Mouse (Mus musculus) gastrocnemius, postnatal 36 days (tissue): ENCODE data around the gene Tmem210. TPM values are rescaled to one million over a fixed set of nuclear protein-coding genes. Genes with fewer than 3 reads are reported as not detected.
A peak's percentile ranks its signal among the peaks of the same experiment; 100 is the strongest.

ENCODE experiments used
- DNase-seq, 2 experiments: peaks; one replicate each; pipeline ENCODE4 v3.0.0; 2022
- intact Hi-C: fragments of 180-260 bp; cut with DNase I; formaldehyde crosslinking; loops from one replicate; pipeline ENCODE4 v1.15.1; 2025
- total RNA-seq, 2 experiments: library from RNA; stranded (reverse); gene quantifications; 2 replicates each; pipeline ENCODE4 v1.2.3; 2021

Gene Tmem210
- total RNA-seq, 2 experiments from 2014 or later, result not detected

DNA sequence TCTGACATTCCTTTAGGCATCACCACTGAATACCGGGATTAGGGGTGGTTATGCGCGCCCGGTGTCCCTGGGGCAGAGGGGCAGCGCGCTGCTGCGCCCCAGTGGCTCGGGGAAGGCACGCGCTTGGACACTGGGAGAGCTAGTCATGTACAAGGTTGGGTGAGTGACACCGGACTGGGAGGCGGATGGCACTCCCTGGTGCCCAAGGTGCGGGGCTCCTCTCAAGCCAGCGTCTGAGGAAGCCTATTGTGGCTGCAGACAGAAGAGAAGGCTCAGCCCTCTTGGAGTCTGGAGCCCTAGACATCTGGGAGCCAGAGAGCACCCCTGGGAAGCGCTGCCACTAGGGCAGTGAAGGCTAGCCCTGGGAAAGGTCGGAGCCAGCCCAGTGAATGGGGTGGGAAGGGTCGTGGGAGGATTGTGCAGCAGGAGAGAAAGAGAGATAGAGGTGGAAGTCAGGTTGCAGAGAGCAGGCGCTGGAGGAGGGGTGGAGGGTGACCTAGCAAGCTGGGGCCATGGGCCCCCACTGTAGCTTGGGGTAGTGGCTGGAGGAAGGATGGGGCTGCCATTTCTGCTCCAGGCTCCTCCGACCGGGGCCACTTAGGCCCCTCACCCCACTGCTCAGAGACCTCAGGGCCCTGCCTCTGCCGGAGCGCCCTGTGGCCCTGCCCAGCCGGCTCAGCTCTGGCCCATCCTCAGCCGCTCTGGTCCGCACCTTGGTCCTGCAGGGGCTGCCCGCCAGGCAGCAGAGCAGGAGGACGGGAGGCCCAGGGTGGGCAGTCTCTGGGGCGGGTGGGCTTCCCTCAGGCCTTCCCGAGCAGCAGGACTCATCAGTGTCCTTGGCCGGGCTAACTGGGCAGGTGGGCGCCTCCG is 3.5 kb downstream of the Tmem210 start:
- DNase-seq, result no peak
- intact Hi-C loops, result no loop called here

DNA sequence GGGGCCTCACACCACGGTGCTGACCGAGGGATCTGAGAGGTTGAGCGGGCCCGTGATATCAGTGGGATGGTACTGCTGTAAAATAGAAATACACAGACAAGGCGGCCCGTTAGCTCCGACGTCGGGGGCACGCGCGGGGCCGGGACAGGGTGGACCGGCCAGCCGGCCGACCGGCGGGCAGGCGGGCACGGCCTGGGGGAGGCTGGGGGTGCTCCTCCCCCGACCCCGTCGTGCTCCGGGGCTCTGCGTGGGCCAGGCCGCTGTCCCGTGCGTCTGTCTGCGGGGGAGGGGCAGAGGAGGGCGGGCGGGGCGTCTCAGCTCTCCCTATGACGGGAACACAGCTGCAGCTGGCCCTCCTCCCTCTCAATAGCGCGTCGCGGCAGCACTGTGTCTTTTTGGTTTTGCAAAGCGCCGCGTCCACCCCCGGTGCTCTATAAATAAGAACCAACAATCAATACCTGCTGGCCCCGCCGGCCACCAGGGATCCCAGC is 4.2 kb downstream of the Tmem210 start:
- DNase-seq, result peak in 1 of 2 experiments; percentile 25
- intact Hi-C loops, result no loop called here

GRCm38 (mm10) chr2:25292856-25293255 is 4.9 kb downstream of the Tmem210 start:
- DNase-seq, result peak; percentile 55 to 73
- intact Hi-C loops, result no loop called here

DNA sequence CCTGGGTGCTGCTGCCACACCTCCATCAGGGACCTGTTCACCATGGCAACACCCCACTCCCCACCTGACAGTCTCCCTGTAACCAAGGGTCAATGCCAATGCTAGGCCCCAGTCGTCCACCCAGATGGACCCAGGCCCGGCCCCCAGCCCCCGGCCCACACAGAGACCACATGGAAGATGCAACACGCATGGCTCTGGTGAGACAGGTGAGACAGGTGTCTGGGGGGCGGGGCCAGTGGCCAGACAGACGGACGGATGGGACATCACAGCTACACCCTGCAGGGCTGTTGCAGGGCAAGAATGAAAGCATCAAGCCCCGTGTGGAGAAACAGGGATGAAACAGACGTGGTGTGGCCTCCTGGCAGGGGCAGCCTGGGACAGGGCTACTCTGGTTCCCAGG is 5.8 kb downstream of the Tmem210 start:
- DNase-seq, result no peak
- intact Hi-C loops, result loop anchor here (2.0 kb wide), 1 partner anchor 99 kb away; no protein-coding TSS in a partner anchor

DNA sequence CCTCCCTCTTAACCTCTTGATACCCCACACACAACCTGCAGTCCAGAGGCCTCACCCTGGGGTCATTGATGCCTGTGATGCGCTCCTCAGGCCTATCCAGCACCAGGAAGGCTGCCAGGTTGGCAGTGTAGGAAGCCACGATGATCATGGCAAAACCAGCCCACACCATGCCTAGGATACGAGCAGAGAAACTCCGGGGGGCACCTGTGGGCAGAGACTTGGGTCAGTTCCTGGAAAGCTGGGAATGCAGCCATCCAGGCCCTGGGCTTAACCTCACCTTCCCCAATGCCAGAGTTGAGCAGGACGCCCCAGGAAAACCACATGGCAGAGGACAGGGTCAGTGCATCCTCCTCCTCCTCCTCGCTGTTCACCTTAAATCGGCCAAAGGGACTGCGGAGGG is 9.1 kb downstream of the Tmem210 start:
- no peak for DNase-seq
- intact Hi-C loops, result no loop called here

DNA sequence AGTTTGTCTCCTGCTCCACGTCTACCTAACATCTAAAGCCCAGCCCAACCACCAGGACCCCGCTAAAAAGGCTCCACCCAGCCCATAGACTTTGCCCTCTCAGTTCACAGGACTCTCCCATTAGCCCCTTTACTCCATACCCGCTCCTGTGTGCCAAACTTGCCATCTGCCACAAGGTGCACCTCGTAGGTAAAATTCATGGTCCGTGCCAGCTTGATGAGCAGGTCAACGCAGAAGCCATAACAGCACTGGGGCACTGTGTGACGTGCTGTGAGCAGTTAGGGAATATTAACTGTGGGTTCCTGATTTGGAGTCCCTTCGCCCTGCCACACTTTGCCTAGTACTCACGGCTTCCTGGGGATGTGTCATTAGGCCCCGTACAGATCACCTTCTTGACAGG is 10.1 kb downstream of the Tmem210 start:
- intact Hi-C loops, result no loop called here
- DNase-seq, result no peak

GRCm38 (mm10) chr2:25303452-25303851 is 15.5 kb downstream of the Tmem210 start:
- DNase-seq, result no peak
- intact Hi-C loops, result no loop called here

GRCm38 (mm10) chr2:25303931-25304656 is 16.1 kb downstream of the Tmem210 start:
- intact Hi-C loops, result no loop called here
- DNase-seq, result no peak

- intact Hi-C loops, result no loop called here
- no peak for DNase-seq
Observed at GRCm38 (mm10) chr2:25304657-25305541, 17.0 kb downstream of the Tmem210 start.

DNA sequence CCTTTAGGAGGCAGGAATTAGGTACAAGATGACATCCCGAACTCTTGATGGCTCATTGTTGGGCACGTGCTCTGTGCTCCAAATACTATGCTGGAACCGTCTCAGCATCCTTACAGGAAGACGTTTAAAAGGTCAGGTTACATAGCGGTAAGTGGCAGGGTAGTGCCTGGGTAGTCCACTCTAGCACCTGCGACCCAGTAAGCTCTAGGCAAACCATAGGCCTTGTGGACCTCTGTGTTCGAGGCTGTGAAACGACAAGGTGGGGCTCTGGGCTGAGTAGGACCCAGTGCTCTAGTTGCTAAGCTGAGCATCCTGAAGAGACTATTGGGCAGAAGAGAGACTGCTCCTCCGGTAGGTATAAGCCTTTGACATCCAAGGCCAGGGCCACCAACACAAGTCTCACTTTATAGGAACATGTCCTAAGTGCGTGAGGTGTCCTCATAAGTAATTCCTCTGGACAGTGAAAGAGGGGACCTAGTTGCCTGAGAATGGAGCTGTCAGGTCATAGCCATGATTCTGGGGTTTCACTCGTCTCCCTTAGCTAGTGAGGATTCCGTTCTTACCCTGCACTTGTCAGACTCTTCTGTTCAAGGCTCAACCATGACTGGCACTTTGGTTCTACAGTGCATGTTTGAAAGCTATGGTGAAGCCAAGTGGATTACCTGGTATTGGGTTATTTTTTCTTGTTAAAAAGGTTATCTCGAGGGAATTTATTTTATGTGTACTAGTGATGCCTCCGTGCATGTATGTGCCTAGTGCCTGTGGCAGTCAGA is 17.8 kb downstream of the Tmem210 start:
- DNase-seq, result no peak
- intact Hi-C loops, result no loop called here

DNA sequence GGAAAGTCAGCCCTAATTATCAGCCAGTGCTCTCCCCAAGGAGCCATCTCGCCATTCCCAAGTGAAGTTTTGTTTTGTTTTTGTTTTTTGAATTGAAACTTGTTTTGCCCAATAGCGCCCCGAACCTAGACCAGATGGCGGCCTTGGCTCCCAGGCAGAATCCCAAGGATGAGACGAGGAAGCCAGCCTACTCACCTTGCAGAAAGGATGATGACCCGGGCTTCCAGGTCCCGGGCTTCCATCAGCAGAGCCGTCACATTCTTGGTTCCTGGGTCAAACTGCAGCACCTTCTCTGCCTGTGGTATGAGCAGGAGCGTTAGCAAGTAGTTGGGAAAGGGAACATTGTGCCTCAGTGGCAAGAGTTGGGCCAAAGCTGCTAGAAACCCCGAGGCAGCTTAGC is 22.2 kb downstream of the Tmem210 start:
- DNase-seq, result no peak
- intact Hi-C loops, result no loop called here

DNA sequence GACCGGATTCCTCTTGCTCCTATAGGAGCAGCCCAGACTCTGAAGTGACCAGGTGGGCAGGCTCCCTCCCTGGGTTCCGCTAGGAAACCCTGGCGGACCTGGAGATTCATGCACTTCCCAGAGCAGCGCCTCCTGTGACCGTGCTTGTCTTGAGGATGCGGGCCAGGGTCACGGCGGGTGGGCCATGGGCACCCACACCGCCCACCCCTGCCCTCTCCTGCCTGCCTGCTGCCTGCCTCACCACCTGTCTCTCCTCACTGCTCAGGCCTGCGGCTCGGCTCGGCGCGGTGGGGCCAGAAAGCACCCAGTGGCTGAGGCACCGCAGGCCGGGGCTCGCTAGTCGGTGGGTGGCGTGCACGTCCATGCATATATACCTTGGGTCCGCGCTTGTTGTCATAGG is 23.0 kb downstream of the Tmem210 start:
- DNase-seq, result no peak
- intact Hi-C loops, result no loop called here

GRCm38 (mm10) chr2:25311491-25311891 is 23.5 kb downstream of the Tmem210 start:
- DNase-seq, result no peak
- intact Hi-C loops, result no loop called here

- intact Hi-C loops, result no loop called here
Observed at GRCm38 (mm10) chr2:25318119-25318966, 30.4 kb downstream of the Tmem210 start.

GRCm38 (mm10) chr2:25318971-25319773 is 31.2 kb downstream of the Tmem210 start, which contains the start of gene Grin1:
Gene Grin1 (minus strand): TSS chr2:25319187.
- DNase-seq, result peak; percentile 24 to 29
- intact Hi-C loops, result no loop called here

More at GRCm38 (mm10) chr2:25318119-25318966, 30.4 kb downstream of the Tmem210 start:
- DNase-seq, result no peak

DNA sequence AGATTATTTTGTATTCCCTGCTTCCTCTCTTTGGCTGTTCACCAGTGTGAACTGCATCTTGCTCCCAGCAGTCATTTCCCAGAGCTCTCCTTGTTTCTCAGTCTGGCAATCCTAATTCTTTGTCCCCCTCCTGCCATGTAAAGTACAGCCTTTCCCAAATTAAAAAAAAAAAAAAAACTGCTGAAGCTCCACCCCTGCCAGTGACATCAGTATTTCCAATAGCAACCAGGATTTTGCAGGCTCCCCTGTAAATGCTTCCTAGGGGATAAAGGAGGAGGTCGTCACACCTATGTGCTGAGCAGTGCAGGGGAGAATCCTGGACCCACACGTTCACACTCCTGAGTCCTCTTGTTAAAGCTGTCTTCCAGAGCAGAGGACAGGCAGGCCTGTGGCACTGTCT is 32.1 kb downstream of the Tmem210 start:
- DNase-seq, result no peak
- intact Hi-C loops, result no loop called here

GRCm38 (mm10) chr2:25326036-25326435 is 38.1 kb downstream of the Tmem210 start:
- intact Hi-C loops, result loop anchor here (5.0 kb wide), 1 partner anchor 39 kb away; the partner anchor contains the start of genes Lrrc26 and Tmem210

GRCm38 (mm10) chr2:25328440-25328839 is 40.5 kb downstream of the Tmem210 start:
- DNase-seq, result no peak
- intact Hi-C loops, result loop anchor here (5.0 kb wide), 1 partner anchor 41 kb away; the partner anchor contains the start of genes Lrrc26 and Tmem210

More at GRCm38 (mm10) chr2:25326036-25326435, 38.1 kb downstream of the Tmem210 start:
- no peak for DNase-seq
